Mouse (Mus musculus) B cell, adult 2 months (primary cell): Measurements from ENCODE around the gene Vmn1r46.
"Not testable (repeated sequence)": the region's sequence is repeated elsewhere in the genome, so short reads cannot be mapped to it uniquely, and the experiment has no call there.

Experiments
- DNase-seq, 2 experiments: peaks; one replicate each; pipeline ENCODE4 v3.0.0; 2022

Gene Vmn1r46

DNA sequence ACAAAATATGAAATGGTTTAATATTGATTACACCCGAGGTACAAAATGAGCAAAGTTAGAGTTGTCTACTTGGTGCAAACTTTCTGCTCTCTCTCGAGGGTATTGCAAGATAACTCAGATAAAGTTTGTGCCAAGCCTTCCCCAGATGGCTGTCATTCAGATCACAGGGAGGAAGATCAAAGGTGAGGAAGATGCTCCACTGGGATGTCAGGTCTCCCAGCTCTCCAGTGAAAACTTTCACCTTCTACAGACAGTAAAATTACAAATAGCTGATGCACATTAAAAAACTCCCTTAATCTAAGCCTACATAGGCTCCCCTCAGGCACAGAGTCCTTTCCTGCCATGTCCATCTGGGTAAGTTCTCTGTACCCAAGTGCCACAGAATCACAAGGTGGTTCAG is at the start of gene Vmn1r46:
Vmn1r46 (plus strand) TSS at position 301 of the 400 bp plus-strand sequence.
- DNase-seq: no peak

DNA sequence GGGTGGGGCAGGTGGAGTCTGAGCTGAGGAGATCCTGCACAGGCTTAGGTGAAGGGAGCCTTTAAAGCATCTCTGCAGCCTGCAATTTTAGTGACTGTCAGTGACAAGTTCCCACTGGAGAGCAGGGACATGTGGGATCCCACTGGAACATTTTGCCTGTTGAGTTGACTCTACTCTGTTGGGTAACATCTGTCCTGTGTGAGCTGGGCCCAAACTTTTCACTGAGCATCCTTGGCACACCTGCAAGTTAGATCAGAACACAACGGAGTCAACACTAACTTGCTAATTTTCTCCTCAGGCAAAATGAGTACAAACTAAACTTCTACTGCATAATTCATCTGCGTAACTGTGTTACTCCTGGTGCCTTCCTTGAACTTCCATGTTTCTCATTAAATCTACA is 28.6 kb upstream of the Vmn1r46 start, which contains the start of gene Vmn1r45:
Vmn1r45 (minus strand) TSS at position 101 of the 400 bp plus-strand sequence.
- DNase-seq: not testable (repeated sequence)

DNA sequence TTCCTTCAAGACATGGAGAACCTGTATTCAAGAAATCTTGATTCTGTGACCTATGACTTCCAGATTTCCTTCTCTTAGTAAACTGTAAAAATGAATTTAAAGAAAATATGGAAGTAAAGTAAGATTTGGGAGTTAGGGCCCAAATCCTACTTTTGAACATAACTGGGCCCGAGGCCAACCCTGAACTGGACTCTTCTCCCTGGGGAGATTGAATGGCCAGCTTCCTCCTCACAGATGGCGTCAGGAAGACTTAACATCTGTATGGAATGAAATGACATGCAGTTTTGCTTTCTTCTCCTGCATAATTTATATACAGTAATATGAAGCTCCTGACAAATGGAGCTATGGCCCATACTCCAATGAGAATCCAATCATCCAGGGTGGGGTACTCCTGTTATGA is 28.2 kb upstream of the Vmn1r46 start:
- no peak for DNase-seq

GRCm38 (mm10) chr6:89953556-89953955 is 15.6 kb upstream of the Vmn1r46 start:
- no peak for DNase-seq

DNA sequence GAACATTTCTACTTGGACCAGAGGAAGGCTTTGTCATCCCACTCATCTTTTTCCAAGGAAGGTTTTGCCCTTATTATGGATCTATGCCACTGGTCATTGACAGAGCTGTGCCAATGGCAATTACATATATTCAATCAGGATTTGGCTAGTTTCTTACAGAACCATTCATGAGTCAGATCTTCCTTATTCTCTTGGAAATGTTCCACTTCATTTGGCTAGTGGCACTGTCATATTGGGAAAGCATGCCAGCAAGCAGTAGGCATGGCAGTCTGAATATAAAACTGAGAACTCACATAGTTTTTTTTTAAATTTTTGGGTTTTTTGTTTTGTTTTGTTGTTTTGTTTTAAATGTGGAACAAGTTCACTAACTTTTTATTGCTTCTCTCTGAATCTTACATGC is 2.8 kb upstream of the Vmn1r46 start:
- no peak for DNase-seq

DNA sequence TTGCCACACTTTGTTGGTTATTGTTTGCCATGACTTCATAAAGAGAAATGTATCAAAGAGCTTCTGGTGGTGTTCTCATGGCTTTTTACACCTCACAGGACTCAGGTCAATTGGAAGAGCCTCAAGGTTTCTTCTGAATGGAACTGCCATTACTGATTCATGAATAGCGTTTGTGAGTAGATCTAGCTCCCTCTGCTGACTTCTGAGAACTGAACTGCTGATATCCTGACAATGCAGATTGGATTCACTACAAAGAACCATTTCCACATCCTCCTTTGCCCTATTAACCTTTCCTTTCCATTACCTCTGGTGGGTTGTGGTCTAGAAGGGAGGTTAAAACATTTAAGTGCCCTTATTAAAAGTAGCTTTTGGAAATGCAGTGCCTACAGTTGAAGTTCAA is 16.9 kb downstream of the Vmn1r46 start:
- no peak for DNase-seq

GRCm38 (mm10) chr6:90015847-90016246 is 46.7 kb downstream of the Vmn1r46 start, which contains the start of gene Vmn1r47:
TSS of gene Vmn1r47 (plus strand) at chr6:90016147.
- DNase-seq: not testable (repeated sequence)
